Mouse (Mus musculus): ENCODE results near the gene Icam4. TPM values are rescaled to one million over a fixed set of nuclear protein-coding genes. Genes with fewer than 3 reads are reported as not detected.

The Icam4 gene
- polyA plus RNA-seq, 1 experiment from 2014 or later, result 0.91 TPM

- Histone ChIP-seq H3K27me3 (ENCODE audit: insufficient read depth, low read length) (no peaks in the 10 kb centered on the region), H3K4me2 (replicated peaks; ENCODE audit: low read depth, low read length) (no peak overlapping the region), H3K27ac (ENCODE audit: low read length) (no peak overlapping the region), H3K36me3 (ENCODE audit: insufficient read depth, low read length) (peaks cover 49% of the 10 kb centered on the region), H3K4me1 (ENCODE audit: insufficient read depth, low read length) (peaks cover 10% of the 10 kb centered on the region), H3K9ac (replicated peaks; ENCODE audit: low read length) (no peak overlapping the region; the same call in 1 of the 2 replicates), H3K9me3 (ENCODE audit: low read length) (no peaks in the 10 kb centered on the region), H3K4me3 (ENCODE audit: low read length) (no peak overlapping the region)
- 82% methylated on average over 1 of the region's 1 CpGs for whole genome bisulfite sequencing
- no peak for ATAC-seq (ENCODE audit: low FRiP score, low TSS enrichment)
Observed at GRCm38 (mm10) chr9:21074173-21074572, 45.0 kb downstream of the Icam4 start.

DNA sequence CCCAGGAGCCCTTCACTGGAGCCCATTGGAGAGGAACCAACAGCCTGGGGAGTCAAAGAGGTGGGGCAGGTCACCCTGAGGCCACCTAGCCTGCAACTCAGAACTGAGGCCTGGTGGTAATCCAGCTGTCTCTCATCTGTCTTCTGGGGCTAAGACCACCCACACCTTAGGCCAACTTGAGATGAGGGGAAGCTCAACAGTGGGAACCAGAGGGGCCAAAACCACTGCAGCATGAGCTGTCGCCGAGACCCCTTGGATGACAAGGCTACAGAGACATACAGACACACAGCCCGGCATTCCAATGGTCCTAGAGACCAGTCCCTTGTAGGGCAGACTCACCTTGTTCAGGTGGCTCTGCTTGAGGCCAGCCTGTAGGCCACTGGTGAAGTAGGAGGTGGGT lies 46.5 kb downstream of the Icam4 start:
- no peak for ATAC-seq (ENCODE audit: low FRiP score, low TSS enrichment)
- Histone ChIP-seq H3K4me2 (replicated peaks; ENCODE audit: low read depth, low read length) (no peak overlapping the region), H3K4me3 (ENCODE audit: low read length) (no peak overlapping the region), H3K27ac (ENCODE audit: low read length) (no peak overlapping the region), H3K27me3 (ENCODE audit: insufficient read depth, low read length) (no peaks in the 10 kb centered on the region), H3K4me1 (ENCODE audit: insufficient read depth, low read length) (peaks cover 10% of the 10 kb centered on the region), H3K36me3 (ENCODE audit: insufficient read depth, low read length) (peaks cover 57% of the 10 kb centered on the region), H3K9me3 (ENCODE audit: low read length) (no peaks in the 10 kb centered on the region), H3K9ac (replicated peaks; ENCODE audit: low read length) (no peak overlapping the region)
- 95% methylated on average over 3 of the region's 3 CpGs for WGBS

MicroRNAs encoded within 50 kb of the gene (microRNA counts, 519-probe panel; counts per million panel counts)
- microRNA mmu-miR-1900, result 3,233 counts per million, percentile 75 among the panel's probes with 10 or more counts

Small RNA genes lying within 50 kb of the gene (microRNA-seq; reads per million reads assigned to microRNA genes)
- gene Mir1900 (not detected), gene Mir7082 (not detected)

Other genes starting within 250 kb of the Icam4 start
- gene Col5a3, start 214.3 kb upstream of the Icam4 start, polyA plus RNA-seq (2015; fragmentation: Nextera tagmentation; extraction: Ambion mirVana), result 2.5 TPM in 2 replicates
- gene Rdh8, start 210.9 kb upstream of the Icam4 start, polyA plus RNA-seq (2015; fragmentation: Nextera tagmentation; extraction: Ambion mirVana), result not detected in 2 replicates
- 18.8 and 20.1 TPM in 2 replicates for gene A230050P20Rik, start 160.7 kb upstream of the Icam4 start, polyA plus RNA-seq (2015; fragmentation: Nextera tagmentation; extraction: Ambion mirVana)
- 2.9 and 3.6 TPM in 2 replicates for gene Angptl6, start 149.6 kb upstream of the Icam4 start, polyA plus RNA-seq (2015; fragmentation: Nextera tagmentation; extraction: Ambion mirVana)
- 94.3 and 95.3 TPM in 2 replicates for gene Ppan, start 141.2 kb upstream of the Icam4 start, polyA plus RNA-seq (2015; fragmentation: Nextera tagmentation; extraction: Ambion mirVana)
- gene Eif3g, start 130.8 kb upstream of the Icam4 start, polyA plus RNA-seq (2015; fragmentation: Nextera tagmentation; extraction: Ambion mirVana), result 299 and 319 TPM in 2 replicates
- gene Dnmt1, start 69.5 kb upstream of the Icam4 start, polyA plus RNA-seq (2015; fragmentation: Nextera tagmentation; extraction: Ambion mirVana), result 107 and 110 TPM in 2 replicates
- 35.1 and 37.7 TPM in 2 replicates for gene S1pr2, start 52.6 kb upstream of the Icam4 start, polyA plus RNA-seq (2015; fragmentation: Nextera tagmentation; extraction: Ambion mirVana)
- gene Mrpl4, start 26.6 kb upstream of the Icam4 start, polyA plus RNA-seq (2015; fragmentation: Nextera tagmentation; extraction: Ambion mirVana), result 161 and 169 TPM in 2 replicates
- 14.2 and 18.0 TPM in 2 replicates for gene Icam1, start 13.4 kb upstream of the Icam4 start, polyA plus RNA-seq (2015; fragmentation: Nextera tagmentation; extraction: Ambion mirVana)
- 0.39 and 0.45 TPM in 2 replicates for gene Icam5, start 2.7 kb downstream of the Icam4 start, polyA plus RNA-seq (2015; fragmentation: Nextera tagmentation; extraction: Ambion mirVana)
- 0.59 and 0.64 TPM in 2 replicates for gene Zglp1, start 37.7 kb downstream of the Icam4 start, polyA plus RNA-seq (2015; fragmentation: Nextera tagmentation; extraction: Ambion mirVana)
- 0.77 and 0.84 TPM in 2 replicates for gene Gm49373, start 43.7 kb downstream of the Icam4 start, polyA plus RNA-seq (2015; fragmentation: Nextera tagmentation; extraction: Ambion mirVana)
- gene Fdx1l, start 44.2 kb downstream of the Icam4 start, polyA plus RNA-seq (2015; fragmentation: Nextera tagmentation; extraction: Ambion mirVana), result 56.1 and 65.7 TPM in 2 replicates
- 2.1 and 3.7 TPM in 2 replicates for gene Gm38431, start 62.6 kb downstream of the Icam4 start, polyA plus RNA-seq (2015; fragmentation: Nextera tagmentation; extraction: Ambion mirVana)
- gene Raver1, start 62.6 kb downstream of the Icam4 start, polyA plus RNA-seq (2015; fragmentation: Nextera tagmentation; extraction: Ambion mirVana), result 66.8 and 78.7 TPM in 2 replicates
- 16.1 and 16.3 TPM in 2 replicates for gene Tyk2, start 101.9 kb downstream of the Icam4 start, polyA plus RNA-seq (2015; fragmentation: Nextera tagmentation; extraction: Ambion mirVana)
- gene Cdc37, start 120.6 kb downstream of the Icam4 start, polyA plus RNA-seq (2015; fragmentation: Nextera tagmentation; extraction: Ambion mirVana), result 359 and 386 TPM in 2 replicates
- gene Pde4a, start 136.3 kb downstream of the Icam4 start, polyA plus RNA-seq (2015; fragmentation: Nextera tagmentation; extraction: Ambion mirVana), result 14.3 and 15.3 TPM in 2 replicates
- 67.4 and 68.1 TPM in 2 replicates for gene Keap1, start 210.0 kb downstream of the Icam4 start, polyA plus RNA-seq (2015; fragmentation: Nextera tagmentation; extraction: Ambion mirVana)
- 0.13 and 0.14 TPM in 2 replicates for gene S1pr5, start 219.1 kb downstream of the Icam4 start, polyA plus RNA-seq (2015; fragmentation: Nextera tagmentation; extraction: Ambion mirVana)
- gene Atg4d, start 235.9 kb downstream of the Icam4 start, polyA plus RNA-seq (2015; fragmentation: Nextera tagmentation; extraction: Ambion mirVana), result 58.7 and 64.1 TPM in 2 replicates